Mouse (Mus musculus) lung, embryonic 14.5 days (tissue): ENCODE measurements around the gene Krtap24-1. TPM values are rescaled to one million over a fixed set of nuclear protein-coding genes. Genes with fewer than 3 reads are reported as not detected.

Experiments
- ATAC-seq: fragments of 200-750 bp; cut with Nextera tagmentation; 2 replicates; pipeline ENCODE4 v1.8.0; 2017; ENCODE audit warnings: mild to moderate bottlenecking, moderate TSS enrichment, moderate library complexity; ENCODE audit not compliant: insufficient read depth
- DNase-seq: peaks from one replicate; pipeline ENCODE4 v3.0.0-alpha.2; 2015
- H3K27ac ChIP-seq: fragments of 300-500 bp; sonication (generic); 2 replicates; pipeline ENCODE4 v1.5.1; 2014; ENCODE audit warnings: low read depth, mild to moderate bottlenecking, moderate library complexity
- H3K27me3 ChIP-seq: fragments of 300-500 bp; sonication (generic); 2 replicates; pipeline ENCODE4 v1.6.1; 2014; ENCODE audit warnings: low read length, control low read depth; ENCODE audit not compliant: insufficient read depth
- H3K36me3 ChIP-seq: fragments of 300-500 bp; sonication (generic); 2 replicates; pipeline ENCODE4 v1.6.1; 2014; ENCODE audit warnings: control low read depth; ENCODE audit not compliant: insufficient read depth
- H3K4me1 ChIP-seq: fragments of 300-500 bp; sonication (generic); 2 replicates; pipeline ENCODE4 v1.6.1; 2014; ENCODE audit warnings: antibody characterized with exemption, control low read depth; ENCODE audit not compliant: insufficient read depth
- H3K4me2 ChIP-seq: fragments of 300-500 bp; sonication (generic); 2 replicates; pipeline ENCODE4 v1.6.1; 2014; ENCODE audit warnings: mild to moderate bottlenecking
- H3K4me3 ChIP-seq: fragments of 300-500 bp; sonication (generic); 2 replicates; pipeline ENCODE4 v1.5.1; 2014; ENCODE audit warnings: low read depth, low read length
- H3K9ac ChIP-seq: fragments of 300-500 bp; sonication (generic); 2 replicates; pipeline ENCODE4 v1.6.1; 2014
- H3K9me3 ChIP-seq: fragments of 300-500 bp; sonication (generic); 2 replicates; pipeline ENCODE4 v1.6.1; 2016; ENCODE audit warnings: low read depth, low read length, control low read depth
- CTCF ChIP-seq: IDR thresholded peaks from 2 replicates; pipeline ENCODE4 v1.5.1; 2016; ENCODE audit warnings: antibody characterized with exemption, low read depth
- WGBS: fragments of 180-500 bp; shearing (Covaris S2); extraction: QIAGEN DNeasy Blood & Tissue Kit; methylation state at CpG from one replicate; pipeline ENCODE4 v1.1.7; 2014; 5-methylcytosine and 5-hydroxymethylcytosine counted together
- polyA plus RNA-seq: library from polyadenylated mRNA; unstranded; fragments of >200 nt; fragmentation: Nextera tagmentation; extraction: Ambion mirVana; gene quantifications from 2 replicates; pipeline ENCODE4 v1.2.1, GENCODE M21; 2014

The Krtap24-1 gene
- polyA plus RNA-seq, 1 experiment from 2014 or later: not detected

DNA sequence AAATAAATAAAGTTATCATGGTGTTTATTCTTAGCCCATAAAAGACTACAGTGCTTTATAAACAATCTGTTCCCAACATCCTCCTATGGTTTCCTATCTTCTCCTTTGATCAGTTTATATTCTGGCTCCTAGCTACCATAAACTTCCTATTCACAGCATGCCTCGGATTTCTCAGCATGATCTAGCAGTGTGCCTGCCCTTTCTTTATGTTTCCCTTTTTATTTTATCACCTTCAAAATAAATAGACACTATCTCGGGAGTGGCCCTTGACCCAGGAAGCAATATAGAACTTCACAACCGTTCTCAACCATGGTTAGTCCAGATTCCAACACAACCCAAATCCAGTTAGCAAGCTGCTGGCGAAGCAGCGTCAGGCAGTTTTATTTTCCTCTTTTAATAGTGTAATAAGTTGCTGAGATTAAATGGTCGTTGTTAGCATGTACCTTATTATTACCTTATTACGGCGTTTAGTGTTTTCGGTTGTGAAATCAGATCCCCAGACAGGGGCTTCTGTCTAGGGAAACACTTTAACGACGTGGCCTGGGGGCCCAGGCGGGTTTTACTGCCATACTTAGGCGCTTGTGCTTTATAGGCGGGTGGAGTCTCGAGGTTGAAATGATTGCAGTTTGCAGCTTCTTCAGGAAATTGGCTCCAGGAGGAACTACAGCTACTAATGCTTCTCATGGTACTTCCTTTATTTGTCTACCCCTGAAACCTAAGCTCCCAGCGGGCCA is 12.4 kb downstream of the Krtap24-1 start:
- Histone ChIP-seq H3K27ac (no peak overlapping the region), H3K4me2 (no peak overlapping the region), H3K36me3 (no peaks in the 10 kb centered on the region), H3K4me1 (peaks cover 2% of the 10 kb centered on the region; the same call in 1 of the 2 replicates), H3K4me3 (no peak overlapping the region), H3K9ac (no peak overlapping the region), H3K27me3 (peaks cover 11% of the 10 kb centered on the region; the same call in 1 of the 2 replicates), H3K9me3 (no peaks in the 10 kb centered on the region)
- TF ChIP-seq CTCF: no peak
- ATAC-seq: peak; percentile 77
- DNase-seq: peak; percentile 44
- 40% methylated on average over 16 of the region's 16 CpGs for WGBS

- H3K4me2 ChIP-seq: no peak overlapping the region
- no peak overlapping the region for H3K27ac ChIP-seq
- H3K36me3 ChIP-seq: no peaks in the 10 kb centered on the region
- H3K27me3 ChIP-seq: no peaks in the 10 kb centered on the region; the same call in 1 of the 2 replicates
- TF ChIP-seq CTCF: peak; percentile 66
- H3K9ac ChIP-seq: no peak overlapping the region
- H3K9me3 ChIP-seq: no peaks in the 10 kb centered on the region
- DNase-seq (peak; percentile 71), ATAC-seq (no peak)
- no peaks in the 10 kb centered on the region for H3K4me1 ChIP-seq
- no peak overlapping the region for H3K4me3 ChIP-seq
Measured at GRCm38 (mm10) chr16:88592758-88593157, 19.3 kb downstream of the Krtap24-1 start.

- Histone ChIP-seq H3K4me2 (no peak overlapping the region), H3K27me3 (no peaks in the 10 kb centered on the region), H3K9ac (no peak overlapping the region), H3K4me1 (no peaks in the 10 kb centered on the region), H3K27ac (no peak overlapping the region), H3K4me3 (no peak overlapping the region), H3K9me3 (no peaks in the 10 kb centered on the region), H3K36me3 (no peaks in the 10 kb centered on the region)
- ATAC-seq (no peak), DNase-seq (no peak)
- no peak for TF ChIP-seq CTCF
- 78% methylated on average over 9 of the region's 9 CpGs for WGBS
Measured at GRCm38 (mm10) chr16:88583338-88583737, 28.7 kb downstream of the Krtap24-1 start.

- Histone ChIP-seq H3K4me3 (no peak overlapping the region), H3K4me1 (no peaks in the 10 kb centered on the region), H3K9me3 (no peaks in the 10 kb centered on the region), H3K36me3 (no peaks in the 10 kb centered on the region), H3K27ac (no peak overlapping the region), H3K27me3 (no peaks in the 10 kb centered on the region), H3K9ac (no peak overlapping the region), H3K4me2 (no peak overlapping the region)
- no peak for TF ChIP-seq CTCF
- WGBS: 78% methylated on average over 4 of the region's 4 CpGs
- DNase-seq: no peak
- ATAC-seq: no peak
Measured at GRCm38 (mm10) chr16:88575885-88576679, 36.0 kb downstream of the Krtap24-1 start.

DNA sequence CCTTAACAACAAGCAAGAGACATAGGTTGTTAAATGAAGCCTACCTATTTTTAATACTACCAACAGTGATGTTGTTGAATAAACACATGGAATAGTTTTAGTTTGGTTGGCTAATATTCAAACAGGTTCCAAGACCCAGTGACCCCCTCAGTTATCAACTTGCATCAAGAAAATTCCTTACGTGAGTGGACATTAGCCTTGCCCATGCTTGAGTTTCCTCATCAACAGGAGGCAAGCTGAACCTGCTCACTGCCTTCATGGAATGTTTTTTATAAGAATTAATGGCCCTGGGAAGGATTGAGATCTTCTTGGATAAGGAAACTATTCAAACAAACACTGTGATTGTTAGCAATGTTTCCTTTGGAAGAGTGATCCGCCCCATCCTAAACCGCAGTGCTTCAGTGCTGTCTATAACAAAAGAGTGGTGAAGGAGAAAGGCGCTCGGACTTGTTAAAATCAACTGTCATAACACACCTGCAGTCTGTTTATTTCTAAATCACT is 39.1 kb downstream of the Krtap24-1 start:
- no peaks in the 10 kb centered on the region for H3K9me3 ChIP-seq
- H3K9ac ChIP-seq: no peak overlapping the region
- no peaks in the 10 kb centered on the region for H3K27me3 ChIP-seq
- no peak overlapping the region for H3K27ac ChIP-seq
- no peak overlapping the region for H3K4me2 ChIP-seq
- H3K36me3 ChIP-seq: no peaks in the 10 kb centered on the region
- H3K4me3 ChIP-seq: no peak overlapping the region
- ATAC-seq: no peak
- H3K4me1 ChIP-seq: no peaks in the 10 kb centered on the region
- DNase-seq: no peak
- 42% methylated on average over 5 of the region's 5 CpGs for WGBS
- no peak for TF ChIP-seq CTCF

DNA sequence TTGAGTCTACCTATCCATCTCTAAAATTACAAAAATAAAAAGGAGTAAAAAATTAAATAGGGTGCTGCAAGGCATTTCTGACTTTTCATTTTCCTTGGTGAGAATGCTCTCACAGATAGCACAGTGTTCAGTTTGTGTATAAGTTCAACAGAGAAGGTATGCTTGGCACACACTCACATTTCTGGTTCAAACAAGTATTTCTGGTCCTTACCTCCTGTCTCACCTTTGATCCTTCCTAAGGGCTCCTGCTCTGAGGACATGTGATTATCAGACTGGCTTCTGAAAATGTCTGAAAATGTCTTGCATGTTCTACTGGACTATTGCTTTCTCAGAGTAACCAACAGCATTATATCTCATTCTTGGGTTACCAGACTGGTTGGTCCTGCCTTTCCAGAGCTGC is 41.9 kb downstream of the Krtap24-1 start:
- no peak overlapping the region for H3K27ac ChIP-seq
- ATAC-seq (no peak), DNase-seq (no peak)
- H3K27me3 ChIP-seq: no peaks in the 10 kb centered on the region
- no peaks in the 10 kb centered on the region for H3K4me1 ChIP-seq
- no peak overlapping the region for H3K9ac ChIP-seq
- no peak overlapping the region for H3K4me3 ChIP-seq
- no peak overlapping the region for H3K4me2 ChIP-seq
- no peaks in the 10 kb centered on the region for H3K9me3 ChIP-seq
- no peaks in the 10 kb centered on the region for H3K36me3 ChIP-seq
- TF ChIP-seq CTCF: no peak

- Histone ChIP-seq H3K9me3 (no peaks in the 10 kb centered on the region), H3K4me3 (no peak overlapping the region), H3K9ac (no peak overlapping the region), H3K4me2 (no peak overlapping the region), H3K27me3 (no peaks in the 10 kb centered on the region), H3K4me1 (no peaks in the 10 kb centered on the region), H3K36me3 (no peaks in the 10 kb centered on the region), H3K27ac (no peak overlapping the region)
- DNase-seq (no peak), ATAC-seq (no peak)
- TF ChIP-seq CTCF: no peak
- WGBS: 59% methylated on average over 3 of the region's 3 CpGs
Measured at GRCm38 (mm10) chr16:88569732-88570131, 42.3 kb downstream of the Krtap24-1 start.
